Mouse (Mus musculus) T-cell, adult 2 months (primary cell): ENCODE measurements around the gene Gtf2i.
"Not testable (repeated sequence)": the region's sequence is repeated elsewhere in the genome, so short reads cannot be mapped to it uniquely, and the experiment has no call there.

Experiments
- DNase-seq: peaks from one replicate; pipeline ENCODE4 v3.0.0; 2022; ENCODE audit warnings: low spot score

The Gtf2i gene

DNA sequence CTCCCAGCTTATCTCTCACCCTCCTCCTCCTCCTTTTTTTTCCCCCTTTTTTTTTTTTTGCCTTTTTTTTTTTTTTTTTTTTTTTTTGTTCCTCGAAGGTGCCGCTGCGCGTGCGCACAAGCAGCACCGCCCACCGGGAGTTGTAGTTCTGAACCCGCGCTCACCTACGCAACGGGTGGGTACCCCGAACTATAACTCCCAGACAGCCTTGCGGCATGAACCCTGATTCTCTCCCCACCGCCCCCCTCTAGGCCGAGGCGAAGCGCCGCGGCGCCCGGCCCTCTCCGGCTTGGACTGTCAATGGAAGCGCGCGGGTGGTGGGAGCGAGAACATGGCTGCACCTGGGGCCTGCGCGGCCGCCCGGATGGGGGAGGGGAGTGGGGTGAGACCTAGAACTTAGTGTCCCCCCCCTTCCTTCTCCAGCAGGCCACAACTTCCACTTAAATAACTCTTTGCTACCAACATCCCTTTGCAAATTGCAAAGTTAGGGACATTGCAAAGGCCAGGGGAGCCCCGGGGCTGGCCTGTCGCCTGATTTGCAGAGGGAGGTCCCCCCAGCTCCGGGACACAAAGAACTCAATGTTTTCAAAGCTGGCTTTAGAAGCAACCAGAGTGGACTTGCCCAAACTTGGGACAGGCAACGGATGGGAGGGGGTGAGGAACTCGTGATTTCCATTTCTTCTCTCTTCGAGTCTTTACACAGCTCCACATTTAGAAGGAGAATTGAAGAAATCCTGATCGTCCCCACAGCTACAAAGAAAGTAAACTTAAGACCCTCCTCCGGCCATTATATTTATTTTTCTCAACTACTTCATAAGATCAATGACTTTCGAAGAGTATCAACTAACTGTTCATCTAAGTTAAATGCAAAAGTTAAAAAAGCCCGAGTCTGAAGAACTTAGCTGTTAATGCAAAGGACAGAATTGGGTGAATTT is at the start of gene Gtf2i:
Gene Gtf2i, minus strand, starts transcription at position 73 of the 935 bp plus-strand sequence.
- peak; percentile 91 for DNase-seq

DNA sequence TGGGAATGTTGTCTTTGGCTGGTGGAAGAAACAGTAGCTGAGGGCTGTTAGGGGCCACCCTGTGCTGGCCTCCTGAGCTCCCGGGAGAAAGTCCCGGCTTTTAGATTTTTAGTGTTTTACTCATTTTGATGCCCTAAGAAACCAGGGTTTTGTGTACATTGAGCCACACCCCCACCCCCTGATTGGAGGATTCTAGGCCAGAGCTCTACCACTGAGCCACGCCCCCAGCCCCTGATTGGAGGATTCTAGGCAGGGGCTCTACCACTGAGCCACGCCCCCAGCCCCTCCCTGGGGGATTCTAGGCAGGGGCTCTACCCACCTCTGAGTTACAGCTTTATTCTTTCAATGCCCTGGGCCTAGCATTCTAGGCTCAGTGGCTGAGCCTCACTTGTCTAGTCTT is 44.5 kb upstream of the Gtf2i start:
- no peak for DNase-seq

DNA sequence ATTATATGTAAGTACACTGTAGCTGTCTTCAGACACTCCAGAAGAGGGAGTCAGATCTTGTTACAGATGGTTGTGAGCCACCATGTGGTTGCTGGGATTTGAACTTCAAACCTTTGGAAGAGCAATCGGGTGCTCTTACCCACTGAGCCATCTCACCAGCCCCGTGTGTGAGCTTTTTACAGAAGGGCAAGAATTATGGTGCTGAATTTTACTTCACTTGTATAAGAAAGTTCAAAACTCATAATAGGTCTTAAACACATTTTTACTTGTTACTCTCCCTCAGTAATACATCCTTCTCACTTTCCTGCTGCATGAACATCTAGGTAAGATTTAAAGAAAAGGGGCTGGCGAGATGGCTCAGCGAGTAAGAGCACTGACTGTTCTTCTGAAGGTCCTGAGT is 40.8 kb upstream of the Gtf2i start:
- not testable (repeated sequence) for DNase-seq

DNA sequence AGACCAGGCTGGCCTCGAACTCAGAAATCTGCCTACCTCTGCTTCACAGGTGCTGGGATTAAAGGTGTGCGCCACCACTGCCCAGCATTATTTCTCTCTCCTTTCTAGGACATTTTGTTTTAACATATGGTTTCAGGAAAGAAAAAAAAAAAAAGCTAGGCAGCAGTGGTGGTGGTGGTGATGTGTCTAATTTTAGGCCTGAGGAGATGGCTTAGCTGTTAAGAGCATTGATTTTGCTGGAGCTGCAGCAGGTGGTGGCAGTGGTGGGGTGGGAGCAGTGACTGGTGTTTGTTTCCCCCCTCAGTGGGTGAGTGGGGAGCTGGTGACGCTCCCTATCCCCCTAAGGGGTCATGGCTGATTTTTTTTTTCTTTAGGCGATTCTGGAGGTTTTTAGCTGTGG is 38.6 kb upstream of the Gtf2i start:
- no peak for DNase-seq

DNA sequence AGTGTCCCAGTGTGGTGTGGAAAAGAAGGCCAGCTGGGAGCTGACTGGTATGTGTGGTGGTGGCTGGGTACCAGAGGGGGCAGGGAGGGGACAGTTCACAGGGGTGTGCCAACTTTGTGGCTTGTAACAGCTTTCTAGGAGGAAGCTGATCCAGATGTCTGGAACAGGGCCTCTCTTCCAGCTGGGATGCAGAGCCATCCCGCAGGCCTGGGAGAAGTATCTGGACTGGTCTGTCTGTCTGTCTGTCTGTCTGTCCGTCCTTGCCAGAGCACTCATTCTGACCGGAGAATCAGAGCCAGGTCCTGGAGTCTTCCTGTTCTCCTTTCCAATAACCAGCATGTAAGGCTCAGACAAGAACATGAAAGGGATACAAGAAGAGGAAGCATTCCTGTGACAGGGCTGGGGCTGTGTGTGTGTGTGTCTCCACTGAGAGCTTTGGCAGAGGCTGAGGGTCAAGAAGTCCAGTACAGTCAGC is 38.0 kb upstream of the Gtf2i start:
- no peak for DNase-seq

DNA sequence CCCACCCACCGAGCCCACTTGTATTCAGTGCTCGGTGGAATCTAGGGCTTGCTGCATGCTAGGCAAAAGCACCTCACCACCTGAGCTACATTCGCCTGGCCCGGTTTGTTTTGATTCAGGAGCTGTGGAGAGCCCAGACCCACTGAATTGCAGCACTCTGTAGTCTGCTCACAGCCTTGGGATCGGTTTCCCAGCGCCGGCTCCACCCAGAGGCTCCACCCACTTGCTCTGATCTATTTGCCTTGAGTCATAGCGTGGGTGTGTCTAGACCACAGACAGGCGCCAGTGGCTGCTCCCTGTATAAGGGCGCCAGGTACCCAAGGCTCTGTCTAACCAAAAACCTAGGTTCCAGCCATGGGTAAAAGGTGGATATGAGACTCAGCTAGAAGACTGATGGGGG is 36.1 kb upstream of the Gtf2i start:
- DNase-seq, result peak; percentile 81

DNA sequence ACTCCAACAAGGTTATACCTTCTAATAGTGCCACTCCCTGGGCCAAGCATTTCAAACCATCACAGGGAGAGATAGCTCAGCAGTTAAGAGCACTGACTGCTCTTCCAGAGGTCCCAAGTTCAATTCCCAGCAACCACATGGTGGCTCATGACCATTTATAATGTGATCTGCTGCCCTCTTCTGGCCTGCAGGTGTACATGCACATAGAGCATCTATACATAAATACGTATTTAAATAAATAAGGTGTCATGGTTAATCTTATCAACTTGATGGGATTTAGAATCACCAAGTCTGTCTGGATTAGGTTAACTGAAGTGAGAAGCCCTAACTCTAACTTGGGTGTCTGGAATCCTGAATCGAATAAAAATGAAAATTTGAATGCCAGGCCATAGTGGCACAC is 32.5 kb upstream of the Gtf2i start:
- peak; percentile 43 for DNase-seq

DNA sequence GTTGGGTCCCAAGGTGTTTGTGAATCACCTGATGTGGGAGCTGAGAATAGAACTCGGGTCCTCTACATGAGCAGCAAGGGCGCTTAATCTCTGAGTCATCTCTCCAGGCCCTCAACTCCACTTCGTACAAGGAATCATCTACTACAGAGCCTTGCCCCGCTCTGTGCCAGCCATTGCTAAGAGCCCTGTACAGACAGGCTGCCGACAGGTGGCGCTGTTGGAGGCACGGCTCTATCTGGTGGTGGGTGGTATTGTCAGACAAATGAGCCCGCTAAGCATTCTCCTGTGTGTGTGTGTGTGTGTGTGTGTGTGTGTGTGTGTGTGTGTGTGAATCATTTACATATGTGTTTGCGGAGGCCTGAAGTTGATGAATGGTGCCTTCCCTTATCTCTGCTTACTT is 30.9 kb upstream of the Gtf2i start:
- DNase-seq, result peak; percentile 55

DNA sequence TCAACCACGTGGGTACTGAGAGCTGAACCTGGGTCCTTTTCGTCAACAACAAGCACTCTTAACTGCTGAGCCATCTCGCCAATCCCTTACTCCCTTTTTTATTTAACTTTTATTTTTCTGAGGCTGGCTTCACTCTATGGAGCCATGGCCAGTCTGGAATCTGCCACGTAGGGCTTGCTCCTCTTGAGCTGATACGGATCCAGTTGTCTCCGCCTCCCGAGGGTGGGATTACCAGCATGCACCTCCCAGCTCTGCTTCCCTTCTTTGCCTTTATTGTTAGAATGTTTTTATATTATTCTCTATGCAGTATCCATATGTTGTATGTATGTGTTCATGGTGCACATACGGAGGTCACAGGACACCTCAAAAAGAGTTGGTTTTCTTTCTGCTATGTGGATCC is 29.5 kb upstream of the Gtf2i start:
- DNase-seq, result no peak

DNA sequence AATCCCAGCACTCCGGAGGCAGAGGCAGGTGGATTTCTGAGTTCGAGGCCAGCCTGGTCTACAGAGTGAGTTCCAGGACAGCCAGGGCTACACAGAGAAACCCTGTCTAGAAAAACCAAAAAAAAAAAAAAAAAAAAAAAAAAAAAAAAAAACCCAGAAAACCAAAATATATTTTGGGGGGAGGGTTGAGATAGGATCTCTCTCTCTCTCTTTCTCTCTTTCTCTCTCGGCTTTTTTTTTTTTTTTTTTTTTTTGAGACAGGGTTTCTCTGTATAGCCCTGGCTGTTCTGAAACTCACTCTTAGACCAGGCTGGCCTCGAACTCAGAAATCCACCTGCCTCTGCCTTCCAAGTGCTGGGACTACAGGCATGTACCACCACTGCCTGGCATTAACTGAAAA is 29.0 kb upstream of the Gtf2i start:
- not testable (repeated sequence) for DNase-seq

DNA sequence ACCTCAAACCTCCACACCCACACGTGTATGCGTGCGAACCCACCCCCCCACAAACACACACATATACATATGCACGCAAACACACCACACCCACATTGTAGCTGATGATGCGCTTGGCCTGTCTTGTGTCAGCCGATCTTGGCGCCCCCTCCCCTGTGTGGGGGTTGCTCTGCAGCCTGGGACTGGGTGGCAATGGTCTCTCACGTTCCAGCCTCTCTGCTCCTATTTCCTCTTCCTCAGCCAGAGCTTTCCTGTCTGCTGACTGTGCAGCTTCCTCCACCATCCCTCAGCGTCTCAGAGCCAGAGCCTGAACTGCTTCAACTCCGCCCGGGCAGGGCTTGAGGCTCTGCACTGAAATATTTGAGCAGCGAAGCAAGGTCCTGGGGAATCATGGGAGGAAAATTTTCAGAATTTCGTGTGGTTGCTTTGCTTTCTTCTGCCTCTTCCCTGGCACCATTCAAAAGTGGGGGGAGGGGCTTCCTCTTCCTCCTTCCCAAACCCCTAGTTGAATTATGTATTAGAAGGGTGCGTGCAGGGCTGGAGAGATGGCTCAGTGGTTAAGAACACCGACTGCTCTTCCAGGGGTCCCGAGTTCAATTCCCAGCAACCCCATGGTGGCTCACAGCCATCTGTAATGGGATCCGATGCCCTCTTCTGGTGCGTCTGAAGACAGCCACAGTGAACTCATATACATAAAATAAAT is 28.1 kb upstream of the Gtf2i start:
- DNase-seq, result peak; percentile 28

DNA sequence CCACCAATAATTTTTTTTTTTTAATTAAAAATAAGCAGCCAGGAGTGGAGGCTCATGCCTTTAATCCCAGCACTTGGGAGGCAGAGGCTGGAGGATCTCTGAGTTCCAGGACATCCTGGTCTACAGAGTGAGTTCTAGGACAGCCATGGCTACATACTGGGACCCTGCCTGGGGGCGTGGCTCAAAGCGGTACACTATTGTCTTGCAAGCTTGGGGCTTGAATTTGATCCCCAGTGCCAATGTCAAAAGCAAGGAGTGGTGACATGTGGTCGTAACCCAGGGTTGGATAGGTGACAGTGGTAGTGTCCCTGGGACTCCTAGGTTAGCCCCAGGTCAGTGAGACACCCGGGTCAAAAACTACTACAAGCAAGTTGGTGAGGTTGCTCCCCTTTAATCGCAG is 27.2 kb upstream of the Gtf2i start:
- DNase-seq, result no peak

DNA sequence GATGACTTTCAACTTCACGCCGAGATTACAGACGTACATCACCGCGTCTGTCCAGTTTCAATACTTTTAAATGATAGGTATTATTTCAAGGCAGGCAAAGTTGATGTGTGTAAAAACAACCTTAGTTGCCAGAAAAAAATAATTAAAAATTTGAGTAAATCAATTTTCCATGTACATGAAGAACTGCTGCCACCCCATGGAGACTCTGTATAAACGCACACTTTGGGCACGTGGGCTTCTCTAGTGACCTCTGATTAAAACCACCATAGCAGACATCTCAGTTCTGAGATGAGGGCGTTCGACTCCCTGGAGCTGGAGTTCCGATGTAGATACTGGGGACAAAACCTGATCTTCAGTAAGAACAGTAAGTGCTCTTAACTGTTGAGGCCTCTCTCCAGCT is 26.8 kb upstream of the Gtf2i start:
- peak; percentile 26 for DNase-seq

DNA sequence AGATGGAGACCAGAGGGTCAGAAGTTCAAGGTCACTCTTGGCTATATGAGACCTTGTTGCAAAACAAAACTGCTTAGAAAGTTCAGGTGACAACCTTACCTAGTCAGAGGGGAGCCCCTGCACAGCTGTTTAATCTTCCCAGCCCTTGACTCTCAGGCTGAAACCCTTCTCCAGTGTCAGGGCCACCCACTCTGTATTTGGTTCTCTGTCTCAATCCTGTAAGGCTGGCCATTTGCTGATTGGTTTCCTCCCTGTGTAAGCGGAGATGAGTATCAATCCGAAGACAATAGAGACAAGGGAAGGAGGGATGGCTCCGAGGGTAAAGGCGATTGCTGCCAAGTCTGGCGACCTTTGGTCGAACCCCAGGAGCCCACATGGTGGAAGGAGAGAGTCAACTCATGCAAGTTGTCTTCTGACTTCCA is 25.6 kb upstream of the Gtf2i start:
- DNase-seq, result no peak

DNA sequence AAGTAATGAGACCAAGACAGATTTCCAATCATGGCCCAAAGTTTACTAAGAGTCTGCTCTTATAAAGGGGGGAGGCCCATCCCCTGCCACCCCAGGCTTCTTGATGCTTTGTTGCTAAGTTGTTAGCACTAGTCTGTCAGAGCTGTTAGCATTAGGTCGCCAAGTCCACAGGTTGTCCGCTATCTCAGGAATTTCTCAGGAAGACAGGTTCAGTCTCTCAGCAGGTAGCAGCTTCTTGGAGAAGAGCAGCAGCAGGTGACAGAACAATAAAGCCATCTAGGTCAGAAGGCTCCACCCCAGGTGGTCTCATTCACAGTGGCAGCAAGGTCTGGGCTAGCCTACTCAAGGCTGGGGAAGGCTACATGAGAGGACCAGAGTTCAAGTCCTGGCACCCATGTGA is 22.5 kb upstream of the Gtf2i start:
- not testable (repeated sequence) for DNase-seq

DNA sequence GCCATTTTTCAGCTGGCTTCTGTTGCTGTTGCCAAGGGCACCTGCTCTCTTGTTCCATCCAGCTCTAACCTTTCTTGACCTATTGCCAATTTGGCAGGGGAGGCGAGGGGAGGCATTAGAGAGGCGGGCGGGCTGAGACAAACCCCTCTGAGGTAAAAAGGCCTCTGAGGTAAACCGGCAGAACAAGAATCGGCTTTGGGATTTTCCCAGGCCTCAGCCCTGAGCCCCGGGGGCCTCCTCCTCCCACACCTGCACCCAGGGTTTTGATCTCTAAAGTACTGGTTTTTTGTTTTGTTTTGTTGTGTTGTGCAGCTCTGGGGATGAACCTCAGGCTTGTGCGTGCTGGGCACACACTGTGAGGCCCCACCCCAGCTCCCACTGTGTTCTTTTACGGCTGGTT is 18.2 kb upstream of the Gtf2i start:
- peak; percentile 69 for DNase-seq

DNA sequence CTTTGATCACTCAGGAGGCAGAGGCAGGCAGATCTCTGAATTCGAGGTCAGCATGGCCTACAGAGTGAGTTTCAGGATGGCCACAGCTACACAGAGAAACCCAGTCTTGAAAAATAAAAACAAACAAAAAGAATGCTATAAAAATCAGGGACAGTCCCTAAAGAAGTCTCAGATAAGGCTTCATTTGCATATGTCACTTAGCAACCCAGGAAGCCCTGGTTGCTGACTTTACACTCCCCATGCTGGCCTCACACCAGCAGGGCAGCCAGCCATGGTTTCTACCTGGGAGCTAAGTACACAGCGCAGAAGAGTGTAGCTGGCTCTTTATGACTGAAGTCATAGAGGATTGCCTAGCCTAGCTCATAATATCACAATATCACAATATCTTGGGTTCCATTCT is 15.5 kb upstream of the Gtf2i start:
- peak; percentile 27 for DNase-seq

DNA sequence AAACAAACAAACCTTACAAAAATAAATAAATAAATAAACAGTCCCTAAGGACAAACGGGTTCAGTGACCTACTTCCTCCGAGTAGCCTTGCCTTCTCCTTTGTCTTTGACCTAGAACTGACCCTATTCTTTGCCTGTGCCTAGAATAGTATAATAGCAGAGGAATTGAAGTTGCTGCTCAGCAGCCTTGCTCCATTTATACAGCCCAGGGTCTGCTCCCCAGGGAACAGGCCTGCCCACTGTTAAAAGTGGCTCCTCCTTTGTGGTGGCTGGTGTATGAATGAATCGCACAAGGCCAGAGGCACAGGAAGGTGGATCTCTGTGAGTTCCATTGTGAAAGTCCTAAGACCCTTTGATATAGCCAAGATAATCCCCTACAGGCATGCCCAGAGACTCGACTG is 14.8 kb upstream of the Gtf2i start:
- DNase-seq, result no peak

DNA sequence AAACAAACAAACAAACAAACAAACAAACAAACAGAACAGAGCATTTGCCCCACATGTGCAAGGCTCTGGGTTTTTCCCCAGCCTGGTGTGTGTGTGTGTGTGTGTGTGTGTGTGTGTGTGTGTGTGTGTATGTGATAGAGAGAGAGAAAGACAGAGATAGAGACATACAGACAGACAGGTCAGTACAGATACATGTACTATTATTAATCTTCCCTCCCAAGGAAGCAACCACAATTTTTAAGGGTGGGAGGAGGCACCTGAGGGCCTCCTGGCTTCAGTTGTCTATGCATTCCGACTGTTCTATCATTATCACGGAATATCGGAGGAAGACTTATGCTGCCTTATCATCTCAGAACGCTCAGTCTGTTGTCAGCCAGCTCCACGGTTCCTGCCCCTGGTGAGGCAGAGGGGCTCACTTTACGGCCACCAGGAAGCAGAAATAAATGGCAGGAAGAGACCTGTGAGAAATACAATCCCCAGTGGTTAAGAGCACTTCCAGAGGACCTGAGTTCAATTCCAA is 14.0 kb upstream of the Gtf2i start:
- DNase-seq, result no peak

DNA sequence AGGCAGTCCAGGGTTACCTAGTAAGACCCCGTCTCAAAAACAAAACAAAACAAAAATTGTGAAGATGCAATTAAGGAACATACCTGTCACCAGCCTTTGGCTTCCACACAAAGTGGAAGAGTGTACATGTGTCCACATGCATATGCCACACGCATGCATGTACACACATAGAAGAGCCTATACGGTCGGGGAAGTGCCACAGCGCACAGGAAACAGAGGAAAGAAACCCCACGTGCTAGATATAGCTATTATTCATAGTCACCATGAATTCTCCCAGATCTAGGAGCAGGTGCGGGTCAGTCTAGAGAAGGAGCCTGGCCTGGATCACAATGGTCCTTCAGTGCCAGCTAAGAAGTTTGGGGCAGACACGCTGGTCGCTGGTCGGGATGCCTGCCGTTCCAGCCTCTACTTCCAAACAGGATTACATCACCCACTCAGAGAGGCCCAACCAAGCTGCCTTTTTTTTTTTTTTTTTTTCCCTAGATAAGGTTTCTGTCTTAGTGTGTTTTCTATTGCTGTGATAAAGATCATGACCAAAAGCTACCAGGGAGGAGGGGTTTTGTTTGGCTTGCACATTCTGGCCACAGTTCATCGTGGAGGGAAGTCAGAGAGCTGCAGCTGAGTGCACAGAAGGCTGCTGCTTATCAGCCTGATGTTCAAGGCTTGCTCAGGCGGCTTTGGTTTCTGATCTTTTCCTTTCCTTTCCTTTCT is 11.5 kb upstream of the Gtf2i start:
- DNase-seq, result no peak

DNA sequence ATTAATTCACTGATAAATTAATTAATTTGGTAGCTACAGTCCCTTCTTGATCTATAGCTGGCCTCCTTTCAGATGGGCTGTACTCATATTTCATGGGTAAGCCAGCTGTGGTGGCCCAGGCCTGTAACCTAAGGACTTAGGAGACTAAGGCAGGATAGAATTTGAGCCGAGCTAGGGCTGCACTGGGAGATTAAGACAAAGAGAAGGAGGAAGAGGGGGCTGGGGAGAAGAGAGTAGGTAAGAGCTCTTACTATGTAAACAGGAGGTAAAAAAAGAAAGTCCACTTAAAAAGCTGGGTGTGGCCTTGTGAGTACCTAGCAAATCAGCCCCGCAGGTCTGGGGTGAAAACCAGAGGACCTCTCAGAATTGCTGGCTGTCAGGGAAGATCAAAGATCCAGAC is 9.3 kb upstream of the Gtf2i start:
- no peak for DNase-seq

DNA sequence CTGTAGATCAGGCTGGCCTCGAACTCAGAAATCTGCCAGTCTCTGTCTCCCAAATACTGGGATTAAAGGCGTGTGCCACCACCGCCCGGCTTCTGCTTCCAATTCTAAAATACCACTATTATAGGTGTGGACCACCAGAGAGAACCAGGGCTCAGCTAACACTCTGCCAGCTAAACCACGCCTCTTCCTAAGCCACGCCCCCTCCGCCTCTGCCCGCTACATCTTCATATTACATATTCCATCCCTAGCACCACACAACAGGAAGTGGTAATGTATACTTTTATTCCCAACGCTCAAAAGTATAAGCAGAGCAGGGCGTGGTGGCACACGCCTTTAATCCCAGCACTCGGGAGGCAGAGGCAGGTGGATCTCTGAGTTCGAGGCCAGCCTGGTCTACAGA is 8.8 kb upstream of the Gtf2i start:
- DNase-seq, result peak; percentile 38
